Mouse (Mus musculus) layer of hippocampus, postnatal 36 days (tissue): Measurements from ENCODE around the gene Nup153. TPM values are rescaled to one million over a fixed set of nuclear protein-coding genes. Genes with fewer than 3 reads are reported as not detected.
A peak's percentile ranks its signal among the peaks of the same experiment; 100 is the strongest.

ENCODE experiments used
- DNase-seq, 2 experiments: peaks; one replicate each; pipeline ENCODE4 v3.0.0; 2022
- total RNA-seq, 2 experiments: library from RNA; stranded (reverse); gene quantifications; 2 replicates each; pipeline ENCODE4 v1.2.3; 2021

Gene Nup153
- total RNA-seq, 2 experiments from 2014 or later: 48.8 to 59.2 TPM

- peak; percentile 89 to 92 for DNase-seq
Measured at GRCm38 (mm10) chr13:46669048-46669619, 58.6 kb downstream of the Nup153 start, which contains the start of gene Fam8a1. Fam8a1 (plus strand) TSS chr13:46669522.

GRCm38 (mm10) chr13:46663461-46663964, 64.2 kb downstream of the Nup153 start:
- DNase-seq: no peak

- no peak for DNase-seq
Measured at GRCm38 (mm10) chr13:46659211-46659610, 68.5 kb downstream of the Nup153 start.

- no peak for DNase-seq
Measured at GRCm38 (mm10) chr13:46654566-46654965, 73.2 kb downstream of the Nup153 start.

GRCm38 (mm10) chr13:46653671-46654070, 74.1 kb downstream of the Nup153 start:
- no peak for DNase-seq

GRCm38 (mm10) chr13:46652671-46653070, 75.1 kb downstream of the Nup153 start:
- DNase-seq: no peak

GRCm38 (mm10) chr13:46651853-46652252, 75.9 kb downstream of the Nup153 start:
- DNase-seq: no peak

GRCm38 (mm10) chr13:46645476-46645875, 82.3 kb downstream of the Nup153 start:
- no peak for DNase-seq

GRCm38 (mm10) chr13:46644175-46644574, 83.6 kb downstream of the Nup153 start:
- DNase-seq: no peak

GRCm38 (mm10) chr13:46642318-46642717, 85.4 kb downstream of the Nup153 start:
- no peak for DNase-seq

- DNase-seq: no peak
Measured at GRCm38 (mm10) chr13:46640608-46641468, 86.9 kb downstream of the Nup153 start.

- DNase-seq: no peak
Measured at GRCm38 (mm10) chr13:46634133-46634488, 93.6 kb downstream of the Nup153 start.

- DNase-seq: peak; percentile 58 to 59
Measured at GRCm38 (mm10) chr13:46633320-46634132, 94.2 kb downstream of the Nup153 start.

- DNase-seq: no peak
Measured at GRCm38 (mm10) chr13:46632796-46633195, 94.9 kb downstream of the Nup153 start.

Other genes with a start within 250 kb of the Nup153 start
- 100 to 1,000 TPM; 207 to 228 TPM for gene Cap2, start 226.1 kb downstream of the Nup153 start, total RNA-seq
- 10 to 100 TPM; 75.8 to 80.9 TPM for gene Fam8a1, start 58.4 kb downstream of the Nup153 start, total RNA-seq
- gene Kif13a, start 201.9 kb upstream of the Nup153 start, total RNA-seq: 10 to 100 TPM; 17.8 to 19.0 TPM